Mouse (Mus musculus) heart, embryonic 14.5 days (tissue): Measurements from ENCODE around the gene Klhdc2. TPM values are rescaled to one million over a fixed set of nuclear protein-coding genes. Genes with fewer than 3 reads are reported as not detected.
A peak's percentile ranks its signal among the peaks of the same experiment; 100 is the strongest.

Experiments
- ATAC-seq: fragments of 200-750 bp; cut with Nextera tagmentation; 2 replicates; pipeline ENCODE4 v1.8.0; 2017; ENCODE audit warnings: low read depth, moderate TSS enrichment; ENCODE audit not compliant: insufficient number of reproducible peaks, insufficient read depth, low FRiP score
- H3K27ac ChIP-seq, 2 experiments: fragments of 200-500 bp in 1 of 2; fragments of 300-500 bp in 1 of 2; sonication (generic) in 1 of 2; replicated peaks in 1 of 2; 2 replicates each; pipeline ENCODE4 v1.5.1; 2012 to 2014; ENCODE audit warnings: low read depth in 2 of 2, low read length in 2 of 2, control low read depth in 1 of 2, mild to moderate bottlenecking in 1 of 2, mixed read lengths in 1 of 2; ENCODE audit not compliant: control insufficient read depth in 1 of 2, insufficient read depth in 1 of 2
- H3K27me3 ChIP-seq: fragments of 300-500 bp; sonication (generic); 2 replicates; pipeline ENCODE4 v1.6.1; 2014; ENCODE audit warnings: mild to moderate bottlenecking, low read length, control low read depth; ENCODE audit not compliant: control insufficient read depth, insufficient read depth
- H3K36me3 ChIP-seq: fragments of 300-500 bp; sonication (generic); 2 replicates; pipeline ENCODE4 v1.6.1; 2014; ENCODE audit warnings: mild to moderate bottlenecking, control low read depth, low read length, mixed read lengths; ENCODE audit not compliant: control insufficient read depth, insufficient read depth
- H3K4me1 ChIP-seq, 2 experiments: fragments of 200-500 bp in 1 of 2; fragments of 300-500 bp in 1 of 2; sonication (generic) in 1 of 2; 2 replicates each; pipeline ENCODE4 v1.6.1; 2012 to 2014; ENCODE audit warnings: low read length in 2 of 2, control low read depth in 1 of 2, mixed read lengths in 1 of 2; ENCODE audit not compliant: control insufficient read depth in 2 of 2, insufficient read depth in 2 of 2
- H3K4me2 ChIP-seq: fragments of 300-500 bp; sonication (generic); 2 replicates; pipeline ENCODE4 v1.6.1; 2014; ENCODE audit warnings: mild to moderate bottlenecking, low read length
- H3K4me3 ChIP-seq, 2 experiments: fragments of 200-500 bp in 1 of 2; fragments of 300-500 bp in 1 of 2; sonication (generic) in 1 of 2; 2 replicates each; pipeline ENCODE4 v1.5.1; 2012 to 2014; ENCODE audit warnings: low read length in 2 of 2, mild to moderate bottlenecking in 2 of 2, control low read depth in 1 of 2, low read depth in 1 of 2, moderate library complexity in 1 of 2; ENCODE audit not compliant: control insufficient read depth in 1 of 2, insufficient read depth in 1 of 2
- H3K9ac ChIP-seq: fragments of 300-500 bp; sonication (generic); 2 replicates; pipeline ENCODE4 v1.6.1; 2014; ENCODE audit warnings: mild to moderate bottlenecking, low read length
- H3K9me3 ChIP-seq: fragments of 300-500 bp; sonication (generic); 2 replicates; pipeline ENCODE4 v1.6.1; 2016; ENCODE audit warnings: low read length, control low read depth; ENCODE audit not compliant: control insufficient read depth
- WGBS: fragments of 180-500 bp; shearing (Covaris S2); extraction: QIAGEN DNeasy Blood & Tissue Kit; methylation state at CpG from one replicate; pipeline ENCODE4 v1.1.7; 2014; 5-methylcytosine and 5-hydroxymethylcytosine counted together
- polyA plus RNA-seq: library from polyadenylated mRNA; unstranded; fragments of >200 nt; fragmentation: Nextera tagmentation; extraction: Ambion mirVana; gene quantifications from 2 replicates; pipeline ENCODE4 v1.2.1, GENCODE M21; 2014

Gene Klhdc2
- polyA plus RNA-seq, 1 experiment from 2014 or later, result 144 TPM

GRCm38 (mm10) chr12:69267956-69268632 lies 28.4 kb upstream of the Klhdc2 start:
- H3K4me1 ChIP-seq, result no peaks in the 10 kb centered on the region
- no peak overlapping the region for H3K27ac ChIP-seq
- no peak overlapping the region for H3K4me3 ChIP-seq
- WGBS, result 79% methylated on average over 11 of the region's 11 CpGs
- H3K9me3 ChIP-seq, result no peaks in the 10 kb centered on the region
- H3K36me3 ChIP-seq, result no peaks in the 10 kb centered on the region
- ATAC-seq, result no peak
- no peak overlapping the region for H3K4me2 ChIP-seq
- H3K9ac ChIP-seq, result no peak overlapping the region
- no peaks in the 10 kb centered on the region for H3K27me3 ChIP-seq

- 65% methylated on average over 2 of the region's 2 CpGs for WGBS
- Histone ChIP-seq H3K27ac (no peak overlapping the region), H3K36me3 (no peaks in the 10 kb centered on the region), H3K27me3 (no peaks in the 10 kb centered on the region), H3K4me1 (no peaks in the 10 kb centered on the region), H3K9ac (no peak overlapping the region), H3K4me3 (no peak overlapping the region), H3K9me3 (no peaks in the 10 kb centered on the region), H3K4me2 (no peak overlapping the region)
- ATAC-seq, result no peak
Measured at GRCm38 (mm10) chr12:69268956-69269355, 27.5 kb upstream of the Klhdc2 start.

GRCm38 (mm10) chr12:69279931-69280469 lies 16.5 kb upstream of the Klhdc2 start:
- Histone ChIP-seq H3K27me3 (no peaks in the 10 kb centered on the region), H3K4me1 (no peaks in the 10 kb centered on the region), H3K4me3 (no peak overlapping the region), H3K4me2 (no peak overlapping the region), H3K9me3 (no peaks in the 10 kb centered on the region), H3K9ac (no peak overlapping the region), H3K27ac (peak overlapping the region; percentile 40 to 62; a peak in 3 of 4 replicates), H3K36me3 (no peaks in the 10 kb centered on the region)
- WGBS, result 23% methylated on average over 1 of the region's 1 CpGs
- 0 out of 2 replicates have a peak, but pooled peaks have one; percentile 71 for ATAC-seq

- 93% methylated on average over 3 of the region's 3 CpGs for WGBS
- ATAC-seq, result no peak
- Histone ChIP-seq H3K4me2 (no peak overlapping the region), H3K9me3 (no peaks in the 10 kb centered on the region), H3K27ac (no peak overlapping the region), H3K4me3 (no peak overlapping the region), H3K9ac (no peak overlapping the region), H3K36me3 (no peaks in the 10 kb centered on the region), H3K4me1 (no peaks in the 10 kb centered on the region), H3K27me3 (no peaks in the 10 kb centered on the region)
Measured at GRCm38 (mm10) chr12:69280915-69281314, 15.6 kb upstream of the Klhdc2 start.

GRCm38 (mm10) chr12:69283146-69283545 lies 13.3 kb upstream of the Klhdc2 start:
- no peaks in the 10 kb centered on the region for H3K4me1 ChIP-seq
- no peak overlapping the region for H3K4me3 ChIP-seq
- no peak overlapping the region for H3K9ac ChIP-seq
- no peak for ATAC-seq
- no peaks in the 10 kb centered on the region for H3K9me3 ChIP-seq
- H3K27ac ChIP-seq, result no peak overlapping the region
- H3K36me3 ChIP-seq, result no peaks in the 10 kb centered on the region
- WGBS, result 84% methylated on average over 7 of the region's 7 CpGs
- no peaks in the 10 kb centered on the region for H3K27me3 ChIP-seq
- H3K4me2 ChIP-seq, result no peak overlapping the region

GRCm38 (mm10) chr12:69287535-69287934 lies 8.9 kb upstream of the Klhdc2 start:
- H3K4me2 ChIP-seq, result no peak overlapping the region
- no peak overlapping the region for H3K4me3 ChIP-seq
- no peaks in the 10 kb centered on the region for H3K9me3 ChIP-seq
- ATAC-seq, result no peak
- H3K4me1 ChIP-seq, result no peaks in the 10 kb centered on the region
- no peak overlapping the region for H3K27ac ChIP-seq
- H3K9ac ChIP-seq, result no peak overlapping the region
- 86% methylated on average over 8 of the region's 8 CpGs for WGBS
- no peaks in the 10 kb centered on the region for H3K27me3 ChIP-seq
- H3K36me3 ChIP-seq, result no peaks in the 10 kb centered on the region

- WGBS, result 52% methylated on average over 9 of the region's 9 CpGs
- no peaks in the 10 kb centered on the region for H3K27me3 ChIP-seq
- no peak overlapping the region for H3K4me2 ChIP-seq
- H3K9ac ChIP-seq, result no peak overlapping the region
- no peaks in the 10 kb centered on the region for H3K4me1 ChIP-seq
- H3K4me3 ChIP-seq, result no peak overlapping the region
- ATAC-seq, result no peak
- H3K36me3 ChIP-seq, result no peaks in the 10 kb centered on the region
- no peaks in the 10 kb centered on the region for H3K9me3 ChIP-seq
- H3K27ac ChIP-seq, result no peak overlapping the region
Measured at GRCm38 (mm10) chr12:69288699-69289098, 7.8 kb upstream of the Klhdc2 start.

- Histone ChIP-seq H3K9ac (no peak overlapping the region), H3K4me3 (no peak overlapping the region), H3K36me3 (no peaks in the 10 kb centered on the region), H3K9me3 (no peaks in the 10 kb centered on the region), H3K4me1 (0 out of 4 replicates have a peak, but pooled peaks cover 0 to 4% of the 10 kb centered on the region in 2 experiments), H3K4me2 (no peak overlapping the region), H3K27me3 (no peaks in the 10 kb centered on the region), H3K27ac (no peak overlapping the region)
- WGBS, result 81% methylated on average over 6 of the region's 6 CpGs
- ATAC-seq, result no peak
Measured at GRCm38 (mm10) chr12:69292401-69292800, 4.1 kb upstream of the Klhdc2 start.
